Mouse (Mus musculus) layer of hippocampus, postnatal 36 days (tissue): ENCODE measurements around the gene Ist1. TPM values are rescaled to one million over a fixed set of nuclear protein-coding genes. Genes with fewer than 3 reads are reported as not detected.

ENCODE experiments used
- DNase-seq, 2 experiments: peaks; one replicate each; pipeline ENCODE4 v3.0.0; 2022
- total RNA-seq, 2 experiments: library from RNA; stranded (reverse); gene quantifications; 2 replicates each; pipeline ENCODE4 v1.2.3; 2021

Ist1 gene
- total RNA-seq: 10 to 100 TPM; 93.2 to 94.0 TPM

DNA sequence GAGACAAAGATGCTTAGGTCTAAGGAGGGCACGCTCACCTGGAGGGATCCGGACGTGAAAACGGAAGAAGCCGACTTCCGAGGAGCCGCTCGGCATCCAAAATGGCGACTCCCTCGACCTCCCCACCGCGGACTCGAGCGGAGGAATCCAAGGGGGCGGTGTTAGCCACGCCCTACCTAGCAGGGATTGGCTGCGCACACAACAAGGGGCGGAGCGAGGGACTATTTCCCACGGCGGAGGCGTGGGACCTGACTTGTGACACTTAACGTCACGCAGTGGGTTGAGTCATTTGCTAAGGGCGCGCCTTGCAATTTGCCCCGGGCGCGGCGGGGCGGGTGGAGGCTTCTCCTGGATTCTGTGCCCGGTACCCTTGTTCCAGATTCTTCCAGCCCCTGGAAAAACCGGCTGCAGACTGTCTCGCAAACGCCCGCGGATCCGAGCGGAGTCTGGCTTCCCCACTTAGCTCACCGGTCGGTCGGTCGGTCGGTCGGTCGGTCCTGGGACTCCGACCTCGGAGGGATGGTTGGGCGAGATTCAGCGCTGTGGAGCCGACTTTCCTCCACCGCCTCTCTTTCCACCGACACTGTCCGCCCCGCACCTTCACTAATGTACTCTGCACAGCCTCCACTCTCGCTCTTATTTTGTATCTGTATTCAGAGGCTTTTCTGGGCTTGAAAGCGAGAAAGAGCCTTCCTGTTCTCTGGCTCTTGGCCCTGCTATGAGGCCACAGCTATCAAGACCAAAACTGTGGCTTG, at the start of gene Ist1:
Ist1 (minus strand) TSS at position 115 of the 755 bp plus-strand sequence.
- DNase-seq: peak; percentile 97

DNA sequence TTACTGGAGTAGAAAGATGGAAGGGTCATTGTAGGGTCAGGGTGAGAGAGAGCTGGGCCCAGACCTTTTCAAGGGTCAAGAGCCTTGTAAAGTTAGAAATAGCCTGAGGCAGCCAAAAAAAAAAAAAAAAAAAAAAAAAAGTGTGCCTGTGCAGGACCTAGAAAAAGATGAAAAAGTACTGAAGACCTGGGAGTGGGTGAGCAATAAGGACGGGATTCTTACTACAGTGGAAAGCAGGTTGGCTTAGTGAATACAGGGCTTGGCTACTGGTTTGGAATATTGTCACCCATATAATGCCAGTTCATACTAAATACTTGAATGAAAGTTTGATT, 45.0 kb upstream of the Ist1 start:
- DNase-seq: no peak

DNA sequence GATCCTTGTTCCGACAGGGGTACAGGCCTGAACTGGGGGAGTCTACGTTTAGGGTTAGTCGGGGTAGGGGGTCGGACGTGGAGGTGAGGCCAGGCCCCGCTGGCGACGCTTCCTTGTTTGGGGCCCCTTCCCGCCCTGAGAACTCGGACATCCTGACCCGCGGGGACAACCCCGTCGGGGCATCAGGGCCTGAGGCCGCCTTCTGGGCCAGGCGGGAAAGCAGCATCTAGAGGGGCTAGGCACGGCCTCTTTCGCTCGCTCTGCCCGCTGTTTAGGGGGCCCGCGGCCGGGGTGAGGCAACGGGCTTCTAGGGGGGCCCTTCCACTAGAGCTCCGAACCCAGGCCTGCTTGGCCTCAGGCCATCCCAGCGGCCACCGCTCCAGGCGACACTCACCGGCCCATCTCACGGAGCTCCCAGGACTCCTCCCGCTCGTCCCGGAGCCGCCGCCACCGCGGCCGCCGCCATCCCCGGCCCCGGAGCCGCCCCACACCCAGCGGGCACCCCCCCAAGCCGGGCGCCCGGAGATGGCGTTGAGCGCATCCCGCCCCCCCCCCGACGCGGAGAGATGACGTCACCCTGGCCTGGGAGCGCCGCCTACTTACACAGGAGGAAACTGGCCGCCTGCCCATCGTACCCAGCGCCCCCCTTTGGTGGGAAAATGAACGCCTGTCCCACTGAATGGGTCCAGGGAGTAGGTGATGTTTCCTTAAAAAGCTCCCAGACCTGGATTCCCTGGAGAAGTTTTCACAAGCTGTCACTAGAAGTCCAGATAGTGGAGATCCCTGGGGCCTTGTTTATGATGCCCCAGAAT, 44.4 kb upstream of the Ist1 start, which contains the start of gene Atxn1l:
Atxn1l (minus strand) TSS at position 503 of the 812 bp plus-strand sequence.
- DNase-seq: peak; percentile 73 to 76

GRCm38 (mm10) chr8:109736819-109737218, 43.8 kb upstream of the Ist1 start:
- DNase-seq: no peak

GRCm38 (mm10) chr8:109734018-109734417, 41.0 kb upstream of the Ist1 start:
- DNase-seq: no peak

- DNase-seq: no peak
Observed at GRCm38 (mm10) chr8:109731012-109731411, 38.0 kb upstream of the Ist1 start.

- DNase-seq: no peak
Observed at GRCm38 (mm10) chr8:109725106-109725505, 32.0 kb upstream of the Ist1 start.

DNA sequence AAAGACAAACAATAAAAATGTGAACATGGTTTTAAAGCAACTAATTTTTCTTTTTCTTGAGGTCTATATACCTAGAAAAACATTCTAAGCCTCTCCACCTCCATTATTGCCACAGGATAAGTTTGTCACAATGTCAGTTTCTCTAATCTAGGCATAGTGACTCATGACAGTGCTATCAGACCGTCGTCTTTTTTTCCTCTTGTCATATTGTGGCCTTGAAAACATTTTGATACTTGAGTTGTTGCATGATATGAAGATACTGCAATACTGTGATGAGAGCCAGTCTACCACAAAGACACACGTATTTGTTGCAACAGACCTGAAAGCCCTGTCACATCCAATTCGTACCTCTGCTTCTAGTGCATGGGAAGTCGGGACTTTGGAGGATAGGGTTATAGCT, 21.9 kb upstream of the Ist1 start:
- no peak for DNase-seq

- no peak for DNase-seq
Observed at GRCm38 (mm10) chr8:109712521-109712920, 19.5 kb upstream of the Ist1 start.

DNA sequence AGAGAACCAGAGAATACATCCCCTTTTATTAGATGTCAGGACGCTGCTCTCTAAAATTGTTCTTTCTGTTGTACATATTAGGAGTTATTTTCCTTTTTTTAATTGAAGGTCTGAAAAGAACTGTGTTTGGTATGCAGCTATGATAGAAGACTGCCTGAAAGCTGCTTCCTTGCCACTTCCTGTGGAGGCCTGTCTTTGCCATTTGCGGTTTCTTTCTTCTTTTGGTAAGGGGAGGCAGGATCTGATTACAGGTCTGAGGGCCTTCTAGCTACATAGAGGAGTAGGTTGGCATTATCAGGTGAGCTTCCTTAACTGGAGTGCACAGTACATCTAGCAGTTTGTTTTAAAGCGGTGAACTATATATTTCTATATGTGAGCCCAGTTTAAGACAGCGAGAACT, 14.9 kb upstream of the Ist1 start:
- DNase-seq: no peak

DNA sequence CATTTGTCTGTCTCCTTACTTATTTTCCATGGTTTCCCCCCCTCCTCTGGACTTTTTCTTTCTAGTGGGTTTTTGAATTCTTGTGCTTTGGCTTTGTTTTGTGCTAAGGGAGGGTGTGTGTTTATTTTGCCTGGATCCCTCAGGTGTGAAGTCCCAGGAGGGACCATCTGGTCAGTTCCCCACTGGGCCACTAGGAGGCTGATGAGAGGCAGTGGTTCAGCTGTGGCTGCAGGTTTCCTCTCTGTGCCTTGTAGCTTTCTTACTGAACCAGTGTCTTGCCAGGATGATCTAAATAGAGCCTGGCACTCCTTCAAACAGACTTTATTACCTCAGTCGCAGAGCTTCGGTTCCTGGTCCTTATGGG, 13.8 kb upstream of the Ist1 start:
- DNase-seq: peak; percentile 51 to 60

- no peak for DNase-seq
Observed at GRCm38 (mm10) chr8:109706076-109706873, 13.2 kb upstream of the Ist1 start.

DNA sequence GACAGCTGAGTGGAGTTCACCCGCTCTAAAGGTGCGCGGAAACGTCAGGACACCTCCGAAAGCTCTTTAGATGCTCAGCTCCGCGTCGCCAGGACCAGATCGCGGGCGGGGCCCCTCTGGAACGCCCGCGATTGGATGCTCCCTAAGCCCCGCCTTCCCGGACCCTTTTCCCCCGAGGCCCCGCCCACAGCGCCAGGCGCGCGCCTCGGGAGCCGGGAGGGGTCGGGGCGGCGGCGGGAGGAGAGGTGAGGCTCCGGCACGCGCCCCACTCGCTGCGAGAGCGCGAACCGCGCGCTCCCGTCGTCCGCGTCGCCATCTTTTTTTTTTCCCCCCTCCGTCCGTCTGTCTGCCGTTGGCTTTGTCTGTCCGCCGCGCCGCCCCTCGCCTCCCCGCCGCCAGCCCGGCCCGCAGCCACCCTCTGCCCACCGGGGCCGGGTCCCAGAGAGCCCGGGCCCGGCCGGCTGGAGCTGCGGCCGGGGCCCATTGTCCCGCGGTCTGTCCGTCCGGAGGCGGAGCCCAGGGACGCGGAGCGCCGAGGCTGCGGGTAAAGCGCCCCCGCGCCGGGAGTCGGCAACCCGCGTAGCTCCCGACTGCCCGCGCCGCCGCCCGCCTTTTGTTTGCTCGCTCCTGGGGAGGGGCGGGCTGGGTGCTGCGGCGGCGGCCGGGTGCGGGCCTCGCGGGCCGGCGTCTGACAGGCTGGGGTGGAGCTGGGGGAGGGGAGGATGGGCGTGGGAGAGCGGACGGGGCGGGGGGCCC, 12.4 kb upstream of the Ist1 start, which contains the start of gene Zfp821:
Zfp821 (plus strand) TSS at position 227 of the 756 bp plus-strand sequence.
- peak; percentile 92 to 93 for DNase-seq

- no peak for DNase-seq
Observed at GRCm38 (mm10) chr8:109704565-109705319, 11.7 kb upstream of the Ist1 start.

- no peak for DNase-seq
Observed at GRCm38 (mm10) chr8:109698477-109698876, 5.4 kb upstream of the Ist1 start.

DNA sequence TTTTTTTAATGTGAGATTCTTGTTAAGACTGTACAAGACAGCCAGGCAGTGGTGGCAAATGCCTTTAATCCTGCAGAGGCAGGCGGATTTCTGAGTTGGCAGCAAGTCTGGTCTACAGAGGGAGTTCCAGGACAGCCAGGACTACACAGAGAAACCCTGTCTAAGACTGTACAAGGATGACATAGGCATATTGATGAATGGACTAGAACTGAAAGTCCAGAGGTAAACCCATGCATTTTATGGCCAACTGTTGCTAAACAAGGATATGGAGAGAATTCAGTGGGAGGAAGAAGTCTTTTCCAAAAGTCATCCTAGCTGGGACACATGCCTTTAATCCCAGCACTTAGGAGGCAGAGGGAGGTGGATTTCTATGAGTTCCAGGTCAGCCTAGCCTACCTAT, 4.7 kb upstream of the Ist1 start:
- no peak for DNase-seq

- DNase-seq: no peak
Observed at GRCm38 (mm10) chr8:109694154-109694553, 1.1 kb upstream of the Ist1 start.

DNA sequence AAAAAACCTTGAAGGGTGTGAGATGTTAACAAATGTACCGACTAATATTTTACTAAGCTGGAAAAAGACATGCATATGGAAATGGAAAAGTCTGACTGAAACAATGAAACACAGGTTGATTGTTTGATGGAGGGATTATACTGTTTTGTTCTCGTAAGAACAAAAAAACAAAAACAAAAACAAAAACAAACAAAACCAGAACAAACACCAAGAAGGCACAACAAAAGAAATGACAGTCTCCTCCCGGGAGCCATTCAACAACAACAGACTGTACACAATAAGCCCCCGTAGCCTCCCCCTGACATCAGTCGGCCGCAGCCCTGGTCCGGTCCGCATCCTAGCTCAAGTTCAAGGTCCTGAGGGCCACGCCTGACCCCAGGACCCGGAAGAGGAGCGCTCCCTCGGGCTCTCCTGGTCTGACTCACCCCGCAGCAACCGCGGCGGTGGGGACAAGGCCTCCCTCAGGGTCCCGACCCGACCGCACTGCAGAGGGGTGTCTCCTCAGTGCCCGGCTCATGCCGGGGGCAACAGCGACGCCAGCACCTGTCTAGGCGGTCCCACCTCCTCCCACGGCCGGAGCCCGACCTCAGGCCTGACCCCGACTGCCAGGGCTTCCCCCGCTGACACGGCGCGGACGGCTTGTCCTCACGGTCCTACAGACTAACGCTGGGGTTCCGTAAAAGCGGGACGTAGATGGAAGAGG, 466 bp downstream of the Ist1 start:
- DNase-seq: no peak

DNA sequence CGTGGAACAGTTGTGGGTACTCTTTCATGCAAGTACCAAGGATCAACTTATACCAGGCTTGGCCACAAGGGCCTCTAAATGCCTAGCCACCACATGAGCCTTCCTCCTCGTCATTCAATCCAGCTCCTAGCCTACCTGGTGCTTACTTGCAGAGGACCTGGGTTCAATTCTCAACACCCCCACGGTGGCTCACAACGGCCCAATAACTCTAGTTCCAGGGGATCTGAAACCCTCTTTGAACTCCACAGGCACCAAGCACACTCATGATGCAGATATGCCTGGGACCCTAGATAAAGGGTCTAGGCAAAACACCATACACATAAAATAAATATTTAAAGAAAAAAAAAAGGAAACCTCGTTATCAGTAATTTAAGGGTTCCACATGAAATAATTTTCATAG, 1.3 kb downstream of the Ist1 start:
- no peak for DNase-seq

GRCm38 (mm10) chr8:109687248-109687647, 5.8 kb downstream of the Ist1 start:
- DNase-seq: no peak

GRCm38 (mm10) chr8:109682120-109682519, 10.9 kb downstream of the Ist1 start:
- DNase-seq: no peak
